Mouse (Mus musculus) MEL (cell line): ENCODE measurements around the gene Sec1. TPM values are rescaled to one million over a fixed set of nuclear protein-coding genes. Genes with fewer than 3 reads are reported as not detected.

Source experiments
- DNase-seq: peaks from one replicate; pipeline ENCODE4 v3.0.0; 2011; ENCODE audit warnings: low read depth, low spot score
- H3K27ac ChIP-seq: 2 replicates; pipeline ENCODE4 v1.5.1; 2012; ENCODE audit warnings: low read depth, mild to moderate bottlenecking, control low read depth, low read length, moderate library complexity; ENCODE audit not compliant: control insufficient read depth
- H3K27me3 ChIP-seq, 2 experiments: fragments of 150-350 bp in 1 of 2; sonication (generic) in 1 of 2; 2 replicates each; pipeline ENCODE4 v1.6.1; 2012; ENCODE audit warnings: low read length in 2 of 2, mild to moderate bottlenecking in 2 of 2, improper control_type of control experiment in 1 of 2, moderate library complexity in 1 of 2; ENCODE audit not compliant: insufficient read depth in 2 of 2, control insufficient read depth in 1 of 2
- H3K36me3 ChIP-seq, 2 experiments: 2 replicates each; pipeline ENCODE4 v1.6.1; 2012 to 2014; ENCODE audit warnings: low read length in 2 of 2, improper control_type of control experiment in 1 of 2, inconsistent platforms in 1 of 2, mild to moderate bottlenecking in 1 of 2; ENCODE audit not compliant: insufficient read depth in 2 of 2, control insufficient read depth in 1 of 2
- H3K4me1 ChIP-seq, 2 experiments: fragments of 150-350 bp in 1 of 2; sonication (generic) in 1 of 2; 2 replicates each; pipeline ENCODE4 v1.6.1; 2012; ENCODE audit warnings: low read length in 2 of 2, improper control_type of control experiment in 1 of 2, mild to moderate bottlenecking in 1 of 2; ENCODE audit not compliant: insufficient read depth in 2 of 2, control insufficient read depth in 1 of 2
- H3K4me3 ChIP-seq, 2 experiments: fragments of 150-350 bp in 1 of 2; sonication (generic) in 1 of 2; 2 replicates each; pipeline ENCODE4 v1.5.1; 2012; ENCODE audit warnings: low read depth in 2 of 2, low read length in 2 of 2, mild to moderate bottlenecking in 2 of 2, moderate library complexity in 2 of 2, control low read depth in 1 of 2, improper control_type of control experiment in 1 of 2; ENCODE audit not compliant: control insufficient read depth in 1 of 2, insufficient read depth in 1 of 2
- H3K79me2 ChIP-seq: 2 replicates; pipeline ENCODE4 v1.6.1; 2012; ENCODE audit warnings: mild to moderate bottlenecking, low read length, moderate library complexity; ENCODE audit not compliant: control insufficient read depth, poor library complexity, insufficient read depth
- H3K9ac ChIP-seq: 2 replicates; pipeline ENCODE4 v1.6.1; 2012; ENCODE audit warnings: low read depth, mild to moderate bottlenecking, control low read depth, low read length, moderate library complexity; ENCODE audit not compliant: control insufficient read depth, poor library complexity, severe bottlenecking
- H3K9me3 ChIP-seq: fragments of 150-350 bp; sonication (generic); replicated peaks from 2 replicates; pipeline ENCODE4 v1.6.1; 2012; ENCODE audit warnings: mild to moderate bottlenecking, low read length, improper control_type of control experiment, moderate library complexity; ENCODE audit not compliant: insufficient read depth
- BHLHE40 ChIP-seq: IDR thresholded peaks from 2 replicates; pipeline ENCODE4 v1.6.1; 2012; ENCODE audit warnings: low read depth, mild to moderate bottlenecking, inconsistent platforms, low read length, improper control_type of control experiment, borderline replicate concordance
- CHD1 ChIP-seq: IDR thresholded peaks from 2 replicates; pipeline ENCODE4 v1.6.1; 2012; ENCODE audit warnings: low read depth, mild to moderate bottlenecking, inconsistent platforms, low read length, improper control_type of control experiment
- CHD2 ChIP-seq: IDR thresholded peaks from 2 replicates; pipeline ENCODE4 v1.6.1; 2011; ENCODE audit warnings: low read length, improper control_type of control experiment
- CTCF ChIP-seq, 3 experiments: IDR thresholded peaks in 2 of 3; conservative IDR thresholded peaks in 1 of 3; 2 replicates each; pipeline ENCODE4 v1.5.1; 2011 to 2012; ENCODE audit warnings: low read length in 3 of 3, low read depth in 2 of 3, mild to moderate bottlenecking in 2 of 3, improper control_type of control experiment in 1 of 3, inconsistent platforms in 1 of 3, mixed read lengths in 1 of 3, moderate library complexity in 1 of 3; ENCODE audit not compliant: control insufficient read depth in 1 of 3, insufficient read depth in 1 of 3, poor library complexity in 1 of 3, severe bottlenecking in 1 of 3
- E2F4 ChIP-seq: IDR thresholded peaks from 2 replicates; pipeline ENCODE4 v1.6.1; 2011; ENCODE audit warnings: low read depth, low read length, improper control_type of control experiment, borderline replicate concordance
- ELF1 ChIP-seq: IDR thresholded peaks from 2 replicates; pipeline ENCODE4 v1.6.1; 2014; ENCODE audit warnings: low read depth, mild to moderate bottlenecking, inconsistent platforms, low read length, improper control_type of control experiment, moderate library complexity
- EP300 ChIP-seq, 2 experiments: IDR thresholded peaks; 2 replicates each; pipeline ENCODE4 v1.6.1; 2011; ENCODE audit warnings: improper control_type of control experiment in 2 of 2, low read length in 2 of 2, low read depth in 1 of 2, mild to moderate bottlenecking in 1 of 2
- ETS1 ChIP-seq: IDR thresholded peaks from 2 replicates; pipeline ENCODE4 v1.6.1; 2012; ENCODE audit warnings: low read depth, mild to moderate bottlenecking, inconsistent platforms, low read length, improper control_type of control experiment, moderate library complexity
- GABPA ChIP-seq: IDR thresholded peaks from 2 replicates; pipeline ENCODE4 v1.6.1; 2012; ENCODE audit warnings: low read depth, mild to moderate bottlenecking, inconsistent platforms, low read length, improper control_type of control experiment, moderate library complexity
- GATA1 ChIP-seq: IDR thresholded peaks from 2 replicates; pipeline ENCODE4 v1.6.1; 2011; ENCODE audit warnings: low read depth, low read length, improper control_type of control experiment
- HCFC1 ChIP-seq: IDR thresholded peaks from 2 replicates; pipeline ENCODE4 v1.6.1; 2012; ENCODE audit warnings: low read depth, mild to moderate bottlenecking, inconsistent platforms, low read length, improper control_type of control experiment, moderate library complexity
- JUND ChIP-seq: IDR thresholded peaks from 2 replicates; pipeline ENCODE4 v1.6.1; 2011; ENCODE audit warnings: low read depth, mild to moderate bottlenecking, improper control_type of control experiment, low read length
- MAFK ChIP-seq: IDR thresholded peaks from 2 replicates; pipeline ENCODE4 v1.6.1; 2011; ENCODE audit warnings: low read depth, mild to moderate bottlenecking, low read length, improper control_type of control experiment, borderline replicate concordance
- MAX ChIP-seq: IDR thresholded peaks from 2 replicates; pipeline ENCODE4 v1.6.1; 2011; ENCODE audit warnings: low read length, improper control_type of control experiment
- MEF2A ChIP-seq: IDR thresholded peaks from 2 replicates; pipeline ENCODE4 v1.6.1; 2014; ENCODE audit warnings: low read depth, mild to moderate bottlenecking, inconsistent platforms, low read length, improper control_type of control experiment; ENCODE audit not compliant: poor library complexity, insufficient replicate concordance, severe bottlenecking; ENCODE audit errors: extremely low read depth
- MXI1 ChIP-seq: IDR thresholded peaks from 2 replicates; pipeline ENCODE4 v1.6.1; 2011; ENCODE audit warnings: mild to moderate bottlenecking, low read depth, low read length, improper control_type of control experiment
- MYC ChIP-seq: IDR thresholded peaks from 2 replicates; pipeline ENCODE4 v1.6.1; 2011; ENCODE audit warnings: low read depth, mild to moderate bottlenecking, low read length, improper control_type of control experiment, moderate library complexity
- NELFE ChIP-seq: IDR thresholded peaks from 2 replicates; pipeline ENCODE4 v1.6.1; 2011; ENCODE audit warnings: low read depth, low read length, improper control_type of control experiment
- NRF1 ChIP-seq: IDR thresholded peaks from 2 replicates; pipeline ENCODE4 v1.6.1; 2014; ENCODE audit warnings: low read depth, mild to moderate bottlenecking, inconsistent platforms, low read length, improper control_type of control experiment, moderate library complexity; ENCODE audit not compliant: poor library complexity, insufficient read depth, severe bottlenecking
- POLR2A ChIP-seq, 2 experiments: IDR thresholded peaks; 2 replicates each; pipeline ENCODE4 v1.6.1; 2011 to 2012; ENCODE audit warnings: low read length in 2 of 2, mild to moderate bottlenecking in 2 of 2, control low read depth in 1 of 2, improper control_type of control experiment in 1 of 2, low read depth in 1 of 2, moderate library complexity in 1 of 2; ENCODE audit not compliant: control insufficient read depth in 1 of 2, insufficient read depth in 1 of 2, poor library complexity in 1 of 2
- POLR2AphosphoS2 ChIP-seq: IDR thresholded peaks from 2 replicates; pipeline ENCODE4 v1.6.1; 2011; ENCODE audit warnings: low read length, improper control_type of control experiment
- POLR2AphosphoS5 ChIP-seq: IDR thresholded peaks from 2 replicates; pipeline ENCODE4 v1.6.1; 2012; ENCODE audit warnings: low read depth, borderline replicate concordance, mild to moderate bottlenecking, inconsistent platforms, low read length, moderate library complexity, mixed read lengths
- RCOR1 ChIP-seq: IDR thresholded peaks from 2 replicates; pipeline ENCODE4 v1.6.1; 2012; ENCODE audit warnings: low read depth, mild to moderate bottlenecking, inconsistent platforms, low read length, improper control_type of control experiment
- SIN3A ChIP-seq: IDR thresholded peaks from 2 replicates; pipeline ENCODE4 v1.6.1; 2012; ENCODE audit warnings: low read length, improper control_type of control experiment, inconsistent platforms
- SMC3 ChIP-seq: IDR thresholded peaks from 2 replicates; pipeline ENCODE4 v1.6.1; 2011; ENCODE audit warnings: low read depth, low read length, improper control_type of control experiment
- TAL1 ChIP-seq: IDR thresholded peaks from 2 replicates; pipeline ENCODE4 v1.6.1; 2012; ENCODE audit warnings: mild to moderate bottlenecking, inconsistent platforms, low read length, moderate library complexity, mixed read lengths
- TBP ChIP-seq: IDR thresholded peaks from 2 replicates; pipeline ENCODE4 v1.8.0; 2011; ENCODE audit warnings: low read depth, low read length, improper control_type of control experiment
- TCF12 ChIP-seq: IDR thresholded peaks from 2 replicates; pipeline ENCODE4 v1.6.1; 2014; ENCODE audit warnings: low read depth, mild to moderate bottlenecking, inconsistent platforms, low read length, improper control_type of control experiment, moderate library complexity
- UBTF ChIP-seq: IDR thresholded peaks from 2 replicates; pipeline ENCODE4 v1.6.1; 2012; ENCODE audit warnings: low read depth, mild to moderate bottlenecking, inconsistent platforms, low read length, improper control_type of control experiment, moderate library complexity, borderline replicate concordance; ENCODE audit not compliant: insufficient read depth
- USF2 ChIP-seq, 2 experiments: IDR thresholded peaks; 2 replicates each; pipeline ENCODE4 v1.6.1; 2011 to 2012; ENCODE audit warnings: improper control_type of control experiment in 2 of 2, low read length in 2 of 2, borderline replicate concordance in 1 of 2, inconsistent platforms in 1 of 2, low read depth in 1 of 2, mild to moderate bottlenecking in 1 of 2; ENCODE audit not compliant: insufficient read depth in 1 of 2
- ZC3H11A ChIP-seq: IDR thresholded peaks from 2 replicates; pipeline ENCODE4 v1.6.1; 2012; ENCODE audit warnings: low read depth, mild to moderate bottlenecking, inconsistent platforms, low read length, improper control_type of control experiment
- ZKSCAN1 ChIP-seq: IDR thresholded peaks from 2 replicates; pipeline ENCODE4 v1.6.1; 2012; ENCODE audit warnings: low read depth, mild to moderate bottlenecking, inconsistent platforms, low read length, improper control_type of control experiment, moderate library complexity
- ZMIZ1 ChIP-seq: IDR thresholded peaks from 2 replicates; pipeline ENCODE4 v1.6.1; 2012; ENCODE audit warnings: low read depth, mild to moderate bottlenecking, inconsistent platforms, low read length, improper control_type of control experiment, moderate library complexity
- polyA plus RNA-seq, 2 experiments: library from polyadenylated mRNA; stranded (reverse) in 1 of 2; unstranded in 1 of 2; fragments of >175 nt in 1 of 2; fragments of >200 nt in 1 of 2; gene quantifications; 2 replicates each; pipeline versions ENCODE4 v1.2.1 to v1.2.4; 2012; ENCODE audit warnings: low replicate concordance in 2 of 2, low read depth in 1 of 2; ENCODE audit not compliant: insufficient read length in 2 of 2, insufficient read depth in 1 of 2, missing spikeins in 1 of 2
- total RNA-seq: library from RNA; depleted of rRNA; stranded (reverse); fragments of 300-350 nt; gene quantifications from 2 replicates; pipeline ENCODE4 v1.2.3, GENCODE M21; 2012

Gene Sec1
- total and polyA plus RNA-seq, 3 experiments = not detected

GRCm38 (mm10) chr7:45704046-45704559, 9.9 kb upstream of the Sec1 start:
- peak; percentile 91 for DNase-seq

DNA sequence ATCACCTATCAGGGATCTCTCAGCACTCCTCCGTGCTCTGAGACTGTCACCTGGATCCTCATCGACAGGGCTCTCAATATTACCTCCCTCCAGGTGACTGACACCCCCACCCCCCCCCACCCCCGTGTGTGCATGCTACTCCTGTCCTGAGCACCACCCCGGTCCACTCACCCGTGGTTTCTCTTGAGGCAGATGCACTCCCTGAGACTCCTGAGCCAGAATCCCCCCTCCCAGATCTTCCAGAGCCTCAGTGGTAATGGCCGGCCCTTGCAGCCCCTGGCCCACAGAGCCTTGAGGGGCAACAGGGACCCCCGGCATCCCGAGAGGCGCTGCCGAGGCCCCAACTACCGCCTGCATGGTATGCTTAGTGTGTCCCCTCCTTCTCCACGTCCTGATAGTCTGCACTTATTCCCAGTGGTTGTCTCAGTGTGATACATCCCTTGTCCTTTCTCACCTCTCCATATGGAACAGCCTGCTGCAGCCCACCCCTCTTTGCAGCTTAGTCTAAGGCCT, 9.4 kb upstream of the Sec1 start:
- peaks cover 0 to 14% of the 10 kb centered on the region in 2 experiments; a peak in 2 of 4 replicates for H3K4me1 ChIP-seq
- H3K4me3 ChIP-seq = peak overlapping the region; percentile 33 to 58
- no peaks in the 10 kb centered on the region for H3K9me3 ChIP-seq
- DNase-seq = no peak
- peak overlapping the region; percentile 69 for H3K9ac ChIP-seq
- peaks cover 0 to 2% of the 10 kb centered on the region in 2 experiments; a peak in 2 of 4 replicates for H3K27me3 ChIP-seq
- peaks cover 0 to 3% of the 10 kb centered on the region in 2 experiments; a peak in 2 of 4 replicates for H3K36me3 ChIP-seq
- H3K27ac ChIP-seq = peak overlapping the region; percentile 82
- H3K79me2 ChIP-seq = peaks cover 7% of the 10 kb centered on the region
- TF ChIP-seq SIN3A (no peak), POLR2AphosphoS2 (no peak), UBTF (no peak), GABPA (no peak), MAFK (no peak), MXI1 (no peak), TAL1 (no peak), SMC3 (no peak), USF2 (IDR thresholded peaks at IDR 0.05; ENCODE audit: borderline replicate concordance in 1 of 2, insufficient read depth in 1 of 2, low read depth in 1 of 2, low read length in 2 of 2) (no peak), CHD2 (no peak), JUND (no peak), TBP (no peak), POLR2A (IDR thresholded peaks at IDR 0.05; ENCODE audit: control insufficient read depth in 1 of 2, insufficient read depth in 1 of 2, low read depth in 1 of 2, low read length in 2 of 2, poor library complexity in 1 of 2) (no peak)

More at GRCm38 (mm10) chr7:45704046-45704559, 9.9 kb upstream of the Sec1 start:
- no peaks in the 10 kb centered on the region for H3K9me3 ChIP-seq
- peaks cover 0 to 2% of the 10 kb centered on the region in 2 experiments; a peak in 2 of 4 replicates for H3K27me3 ChIP-seq
- peak overlapping the region; percentile 33 to 58 for H3K4me3 ChIP-seq
- peak overlapping the region; percentile 69 for H3K9ac ChIP-seq
- peaks cover 0 to 5% of the 10 kb centered on the region in 2 experiments; a peak in 2 of 4 replicates for H3K36me3 ChIP-seq
- TF ChIP-seq NRF1 = no peak
- TF ChIP-seq TAL1 = peak; percentile 27; the same call in 1 of the 2 replicates
- no peak for TF ChIP-seq MAFK
- TF ChIP-seq USF2 (IDR thresholded peaks at IDR 0.05; ENCODE audit: borderline replicate concordance in 1 of 2, insufficient read depth in 1 of 2, low read depth in 1 of 2, low read length in 2 of 2) = no peak
- TF ChIP-seq ZKSCAN1 = no peak
- TF ChIP-seq GABPA = no peak
- TF ChIP-seq HCFC1 = peak; percentile 55
- 0 out of 2 replicates have a peak, but pooled peaks have one; percentile 14 for TF ChIP-seq TCF12
- TF ChIP-seq MEF2A = no peak
- no peak for TF ChIP-seq BHLHE40
- TF ChIP-seq CTCF (IDR thresholded peaks at IDR 0.05 in 2 of 3, conservative IDR thresholded peaks at IDR 0.05 in 1 of 3; ENCODE audit: control insufficient read depth in 1 of 3, insufficient read depth in 1 of 3, low read depth in 2 of 3, low read length in 3 of 3, poor library complexity in 1 of 3, severe bottlenecking in 1 of 3) = no peak
- no peak for TF ChIP-seq SMC3
- no peak; the same call in 1 of the 2 replicates for TF ChIP-seq ELF1
- TF ChIP-seq ZMIZ1 = 0 out of 2 replicates have a peak, but pooled peaks have one; percentile 22
- TF ChIP-seq POLR2AphosphoS5 = no peak
- TF ChIP-seq POLR2AphosphoS2 = peak; percentile 64; the same call in 1 of the 2 replicates
- no peak; the same call in none of the 2 replicates for TF ChIP-seq SIN3A
- no peak for TF ChIP-seq MXI1
- TF ChIP-seq NELFE = peak; percentile 48; the same call in 1 of the 2 replicates
- no peak for TF ChIP-seq E2F4
- peak in 1 of 2 experiments; percentile 0; a peak in 1 of 4 replicates for TF ChIP-seq EP300 (IDR thresholded peaks at IDR 0.05; ENCODE audit: low read depth in 1 of 2, low read length in 2 of 2)
- no peak for TF ChIP-seq UBTF
- TF ChIP-seq MYC = peak; percentile 74
- TF ChIP-seq POLR2A (IDR thresholded peaks at IDR 0.05; ENCODE audit: control insufficient read depth in 1 of 2, insufficient read depth in 1 of 2, low read depth in 1 of 2, low read length in 2 of 2, poor library complexity in 1 of 2) = peak in 1 of 2 experiments; percentile 74; a peak in 2 of 4 replicates
- no peak for TF ChIP-seq ZC3H11A
- no peak for TF ChIP-seq GATA1
- peak; percentile 99 for TF ChIP-seq CHD1
- TF ChIP-seq ETS1 = peak; percentile 32; the same call in 1 of the 2 replicates
- TF ChIP-seq TBP = peak; percentile 54
- TF ChIP-seq MAX = peak; percentile 50; the same call in 1 of the 2 replicates
- TF ChIP-seq RCOR1 = no peak
- TF ChIP-seq, all 39 proteins: peak for 13
- Histone ChIP-seq H3K4me1 (peaks cover 0 to 18% of the 10 kb centered on the region in 2 experiments; a peak in 2 of 4 replicates), H3K27ac (peak overlapping the region; percentile 82), H3K79me2 (peaks cover 7% of the 10 kb centered on the region)
